Mouse (Mus musculus) CH12F3 (cell line): ENCODE data around the gene Smad3.

ENCODE experiments used
- in situ Hi-C: fragments of 300-500 bp; cut with MboI; formaldehyde crosslinking; loops from 2 replicates; pipeline ENCODE4 v1.14.3; 2020; ENCODE audit warnings: low sequenced_read_pairs

Smad3 gene

DNA sequence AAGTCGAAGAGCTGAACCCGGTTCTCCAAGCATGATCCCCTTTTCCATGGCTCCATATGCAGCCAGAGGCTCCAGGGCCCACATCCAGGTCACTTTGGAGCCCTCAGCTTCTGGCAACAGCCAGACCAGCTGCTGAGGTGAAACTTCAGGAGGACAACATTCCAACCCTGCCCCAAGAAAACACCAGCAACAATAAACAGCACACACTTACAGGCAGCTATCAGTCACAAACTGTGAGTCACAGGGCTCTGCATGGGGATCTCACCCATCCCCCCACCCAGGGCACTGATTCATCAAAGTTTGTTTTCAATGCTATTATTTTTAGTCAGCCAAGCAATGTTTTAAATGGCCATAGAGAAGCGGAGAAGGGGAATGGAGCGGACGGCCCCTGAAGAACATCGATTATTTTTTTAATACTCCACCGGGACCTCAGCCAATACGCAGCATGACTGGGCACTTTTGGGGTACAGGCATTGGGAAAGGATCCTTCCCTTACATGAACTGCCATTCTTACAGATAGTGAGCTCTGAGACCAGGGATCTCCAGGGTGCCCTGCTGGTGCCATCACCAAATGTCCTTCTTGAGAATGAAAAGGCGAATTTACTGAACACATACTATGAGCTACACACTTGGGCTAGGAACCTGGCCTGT is 10.0 kb downstream of the Smad3 start:
- in situ Hi-C loops: no loop called here

DNA sequence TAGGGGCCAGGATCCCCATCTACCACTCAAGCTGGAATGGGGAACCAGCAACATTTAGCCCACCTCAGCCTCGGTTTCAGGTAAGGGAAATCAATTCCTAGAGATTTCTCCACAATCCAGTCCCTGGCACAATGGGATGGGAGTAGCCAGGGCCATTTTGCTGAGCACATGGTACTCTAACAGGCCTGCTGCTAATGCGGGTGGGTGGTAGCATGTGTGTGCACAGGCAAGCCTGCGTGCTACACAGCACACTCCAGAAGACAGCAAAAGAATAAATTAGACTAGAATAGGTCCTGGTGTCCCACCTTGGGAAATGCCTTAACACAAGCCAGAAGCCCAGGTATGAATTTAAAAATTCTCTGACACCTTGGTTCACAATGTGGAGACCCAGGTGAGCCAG is 10.8 kb downstream of the Smad3 start:
- in situ Hi-C loops: no loop called here

DNA sequence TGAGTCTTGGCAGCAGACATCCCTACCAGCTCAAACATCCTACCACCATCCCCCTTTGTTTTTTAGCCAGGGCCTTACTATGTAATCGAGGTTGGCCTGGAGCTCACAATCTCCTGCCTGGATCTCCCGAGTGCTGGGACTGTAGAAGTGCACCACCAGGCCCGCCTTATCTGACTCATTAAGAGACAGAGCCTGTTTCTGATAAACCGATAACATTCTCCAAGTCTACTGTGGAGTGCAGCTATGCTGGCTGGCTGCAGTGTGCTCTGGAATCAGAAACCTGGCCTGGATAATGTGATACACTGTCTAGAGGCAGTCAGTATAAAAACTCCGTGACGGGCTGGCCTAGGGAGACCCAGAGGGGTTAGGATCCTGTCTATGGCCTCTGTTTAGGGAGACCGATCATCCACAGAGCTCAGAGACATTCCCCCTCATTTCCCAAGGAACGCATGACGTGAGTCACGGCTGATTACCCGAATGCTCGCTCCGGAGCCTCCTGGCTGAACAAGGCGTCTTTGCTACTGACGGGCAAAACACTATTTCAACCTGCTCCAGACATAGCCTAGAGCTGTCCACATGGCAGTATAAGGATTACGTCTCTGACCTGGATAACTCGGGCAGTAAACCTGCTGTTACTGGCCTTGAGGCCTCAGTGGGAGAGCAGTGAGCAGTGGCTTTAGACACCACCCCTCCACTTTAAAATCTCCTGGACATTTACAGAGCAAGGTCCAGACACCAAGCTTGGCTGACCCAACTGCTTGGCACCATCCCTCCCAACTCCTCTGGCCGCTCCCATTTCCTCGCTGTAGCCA is 11.8 kb downstream of the Smad3 start:
- in situ Hi-C loops: no loop called here

DNA sequence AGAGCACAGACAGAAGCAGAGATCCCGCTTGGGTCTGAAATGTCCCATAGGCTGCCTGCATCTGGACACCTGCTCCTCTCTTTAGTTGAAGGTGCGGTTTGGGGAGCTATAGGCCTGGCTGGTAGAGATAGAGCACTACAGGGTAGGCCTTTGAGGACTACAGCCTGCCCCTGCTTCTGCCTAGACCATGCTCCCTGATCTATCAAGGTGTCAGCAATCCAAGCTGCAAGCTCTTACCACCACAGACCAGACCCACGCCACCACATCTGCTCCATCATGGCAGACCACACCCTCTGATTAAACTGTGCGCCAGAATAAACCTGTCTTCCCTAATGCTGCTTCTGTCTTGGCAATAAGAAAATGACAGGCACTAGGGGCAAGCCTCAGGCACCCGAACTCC is 13.2 kb downstream of the Smad3 start:
- in situ Hi-C loops: no loop called here

DNA sequence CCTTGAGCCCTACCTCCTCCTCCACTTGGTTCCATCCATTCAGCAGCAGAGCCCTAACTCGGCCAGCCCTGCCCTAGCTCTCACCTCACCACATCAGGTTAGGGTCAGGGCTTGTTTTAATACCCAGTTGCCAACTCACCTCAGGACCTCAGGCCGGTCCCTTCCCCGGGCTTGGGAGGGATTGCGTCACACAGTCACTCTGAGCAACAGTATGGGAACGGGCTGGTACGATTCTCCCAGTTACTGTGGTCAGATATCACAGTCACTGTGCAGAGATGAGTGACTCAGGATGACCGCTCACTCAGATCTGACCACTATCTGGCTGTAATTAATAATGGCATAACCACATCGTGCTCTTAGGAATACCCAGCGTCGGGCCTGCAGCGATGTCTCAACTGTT is 14.0 kb downstream of the Smad3 start:
- in situ Hi-C loops: no loop called here

DNA sequence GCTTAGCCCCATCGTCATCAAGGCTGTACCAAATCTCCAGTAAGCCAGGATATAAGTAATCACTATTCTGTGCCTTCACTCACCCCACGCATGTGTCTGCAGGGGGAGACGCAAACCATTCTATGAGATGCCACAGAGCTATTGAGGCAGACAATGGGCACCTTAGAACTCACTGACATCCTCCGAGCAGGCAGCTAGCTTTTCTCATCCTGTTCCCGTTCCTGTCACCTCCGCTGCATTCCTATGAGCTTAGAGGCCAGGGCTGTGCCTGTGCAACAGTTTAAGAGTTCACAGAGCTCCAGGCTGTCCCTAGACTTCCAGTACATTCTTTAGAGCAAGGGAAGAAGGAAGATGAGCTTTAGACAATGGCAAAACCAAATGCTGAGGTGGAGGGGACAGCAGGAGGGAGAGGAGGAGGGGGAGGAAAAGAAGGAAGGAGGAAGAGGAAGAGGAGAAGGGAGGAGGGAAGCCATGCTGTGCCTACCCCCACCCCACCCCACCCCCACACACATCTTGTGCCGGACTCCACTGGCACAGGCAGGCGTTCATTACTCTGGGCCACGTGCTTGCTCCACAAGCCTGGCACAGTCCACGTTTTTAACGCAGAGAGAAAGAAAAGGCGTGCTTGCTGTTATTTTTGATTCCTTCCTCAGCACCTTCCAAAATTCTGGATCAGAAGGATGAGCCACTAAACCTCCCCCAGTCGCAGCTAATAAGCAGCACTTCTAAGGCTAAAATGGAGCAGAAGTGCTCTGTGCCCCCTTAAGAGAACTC is 14.7 kb downstream of the Smad3 start:
- in situ Hi-C loops: no loop called here

DNA sequence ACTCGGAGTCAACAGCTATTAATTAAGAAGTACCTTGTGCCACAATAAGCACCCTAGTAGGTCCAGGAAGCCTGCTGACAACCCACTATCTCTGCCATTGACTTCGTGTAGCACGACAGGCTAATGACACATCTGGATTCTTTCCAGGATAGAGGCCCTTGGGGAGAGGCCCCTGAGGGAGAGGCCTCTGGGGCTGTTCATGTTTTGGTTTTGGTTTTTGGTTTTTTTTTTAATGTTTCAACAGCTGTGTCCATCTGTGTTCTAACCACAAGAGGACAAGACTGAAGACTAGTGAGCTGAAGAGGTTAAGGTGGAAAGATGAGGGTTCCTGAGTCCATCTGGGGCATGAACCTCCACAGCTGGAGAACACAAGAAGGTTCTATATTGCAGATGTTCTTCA is 15.5 kb downstream of the Smad3 start:
- in situ Hi-C loops: no loop called here

DNA sequence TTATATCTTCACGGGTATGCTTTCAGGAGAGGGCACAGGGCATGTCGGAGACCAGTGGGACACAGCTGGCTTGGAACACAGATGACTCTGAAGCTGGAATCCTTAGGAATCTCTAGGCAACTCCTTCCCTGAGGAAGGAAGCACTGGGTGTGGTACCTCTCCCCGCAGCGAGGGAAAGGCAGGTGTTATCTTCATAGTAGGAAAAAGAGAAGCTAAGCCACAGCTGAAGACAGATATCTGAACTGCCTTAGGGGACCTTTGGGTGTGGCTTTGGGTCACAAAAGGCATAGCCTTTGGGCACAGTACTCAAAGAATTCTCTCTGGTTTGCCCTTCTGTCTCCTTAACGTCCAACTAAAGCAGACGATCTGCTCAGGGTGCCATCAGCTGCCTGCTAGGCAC is 16.0 kb downstream of the Smad3 start:
- in situ Hi-C loops: no loop called here

DNA sequence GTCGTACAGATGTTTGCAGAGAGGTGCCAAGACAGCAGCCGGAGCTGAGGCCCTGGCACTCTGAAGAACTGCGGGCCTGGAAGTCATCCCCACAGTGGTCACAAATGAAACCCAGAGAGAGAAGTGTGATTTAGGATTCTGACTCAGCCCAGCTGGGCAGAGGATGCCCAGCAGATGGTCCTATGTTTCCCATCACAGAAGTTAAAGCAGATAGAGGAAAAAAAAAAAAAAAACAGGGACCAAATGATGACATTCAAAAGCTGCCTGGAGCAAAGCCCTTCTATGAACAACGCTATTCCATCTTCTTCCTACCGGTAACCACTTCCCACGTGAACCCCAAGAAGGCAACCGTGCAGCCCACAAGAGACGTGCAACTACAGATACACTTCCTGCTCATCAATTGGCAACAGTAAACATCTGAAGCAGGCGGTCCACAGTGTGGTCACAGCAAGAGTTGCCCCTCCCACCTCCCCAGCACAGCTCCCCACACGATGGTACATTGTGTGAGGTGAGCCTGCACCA is 17.4 kb downstream of the Smad3 start:
- in situ Hi-C loops: no loop called here

DNA sequence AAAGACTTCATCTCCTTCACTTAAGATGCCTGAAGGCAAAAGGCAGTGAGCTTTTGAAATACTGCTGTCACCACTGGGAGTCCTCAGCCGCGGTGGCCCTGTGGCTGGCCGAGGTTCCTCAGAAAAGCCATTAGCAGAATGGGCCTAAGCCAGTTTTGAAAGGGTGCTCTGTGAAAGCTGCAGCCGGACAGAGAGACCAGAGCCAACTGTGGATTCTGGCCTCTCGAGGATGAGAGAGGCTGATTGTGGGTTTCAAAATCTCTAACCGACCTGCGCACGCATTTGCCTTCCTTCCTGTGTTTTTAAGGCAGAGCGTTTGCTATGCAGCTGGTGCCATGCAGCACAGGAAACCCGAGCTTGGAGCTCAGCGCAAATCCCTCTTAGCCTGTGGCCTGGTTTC is 19.0 kb downstream of the Smad3 start:
- in situ Hi-C loops: no loop called here

DNA sequence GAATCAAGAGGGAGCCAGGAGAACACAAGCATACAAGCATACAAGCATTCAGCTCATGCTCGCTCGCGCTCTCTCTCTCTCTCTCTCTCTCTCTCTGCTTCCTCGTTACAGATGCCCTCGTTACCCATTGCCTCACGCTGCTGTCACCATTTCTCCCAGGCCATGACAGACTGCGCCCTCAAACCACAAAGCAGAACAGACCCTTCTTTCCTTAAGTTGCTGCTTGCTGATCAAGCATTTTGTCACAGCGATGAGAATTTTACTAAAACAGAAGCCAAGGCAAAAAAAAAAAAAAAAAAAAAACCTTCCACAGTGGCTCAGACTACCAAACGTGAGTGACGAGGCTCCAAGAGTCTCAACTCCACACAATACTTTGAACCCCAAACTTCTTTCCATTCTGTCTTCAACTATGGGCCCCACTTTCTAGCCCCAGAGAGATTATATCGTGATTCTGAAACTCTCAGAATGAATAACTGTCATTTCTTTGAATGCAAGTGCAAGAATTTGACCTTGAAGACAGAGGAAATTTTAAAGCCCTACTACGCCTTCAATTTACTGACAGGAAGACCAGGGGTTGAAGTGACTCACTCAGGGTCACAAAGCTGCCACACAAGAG is 19.6 kb downstream of the Smad3 start:
- in situ Hi-C loops: no loop called here

DNA sequence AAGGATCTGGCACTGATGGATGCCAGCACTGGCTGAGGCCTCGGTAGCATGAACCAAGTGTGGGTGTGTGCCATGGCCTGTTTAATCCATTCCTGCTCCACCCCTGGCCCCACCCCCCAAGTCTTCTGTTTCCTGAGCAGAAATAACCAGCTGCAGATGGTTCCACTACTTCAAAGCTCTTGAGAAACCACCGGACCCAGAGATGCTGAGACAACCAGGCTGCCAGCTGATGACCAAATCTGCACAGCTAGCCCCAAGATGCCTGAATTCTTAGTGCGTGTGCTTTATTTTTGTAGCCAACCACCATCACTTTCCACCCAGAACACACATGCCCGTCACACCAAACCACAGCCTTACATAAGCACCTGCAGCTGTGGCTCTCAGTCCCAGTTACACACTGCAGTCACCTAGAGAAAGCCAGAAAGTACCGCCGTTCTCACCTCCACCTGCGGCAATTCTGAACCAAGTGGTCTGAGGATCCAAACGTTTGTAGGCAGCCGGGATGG is 20.3 kb downstream of the Smad3 start:
- in situ Hi-C loops: no loop called here

DNA sequence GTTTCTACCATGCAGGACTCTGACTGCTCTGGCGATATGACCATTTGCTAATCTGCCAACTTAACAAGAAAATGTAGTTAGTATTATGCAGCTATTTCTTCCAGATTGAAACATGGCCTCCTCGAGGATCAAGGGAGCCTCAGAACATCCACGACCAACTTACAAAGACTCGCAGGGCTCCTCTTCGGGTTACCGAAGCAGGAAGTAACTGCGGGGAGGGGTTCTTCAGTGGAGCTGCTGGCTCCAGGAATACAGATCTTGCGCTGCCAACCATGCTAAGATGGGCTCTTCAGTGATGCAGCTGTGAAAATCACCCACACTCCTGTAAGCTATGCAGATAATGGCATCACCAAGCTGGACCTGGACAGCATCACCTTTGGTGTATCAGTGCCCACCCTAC is 23.5 kb downstream of the Smad3 start:
- in situ Hi-C loops: no loop called here

DNA sequence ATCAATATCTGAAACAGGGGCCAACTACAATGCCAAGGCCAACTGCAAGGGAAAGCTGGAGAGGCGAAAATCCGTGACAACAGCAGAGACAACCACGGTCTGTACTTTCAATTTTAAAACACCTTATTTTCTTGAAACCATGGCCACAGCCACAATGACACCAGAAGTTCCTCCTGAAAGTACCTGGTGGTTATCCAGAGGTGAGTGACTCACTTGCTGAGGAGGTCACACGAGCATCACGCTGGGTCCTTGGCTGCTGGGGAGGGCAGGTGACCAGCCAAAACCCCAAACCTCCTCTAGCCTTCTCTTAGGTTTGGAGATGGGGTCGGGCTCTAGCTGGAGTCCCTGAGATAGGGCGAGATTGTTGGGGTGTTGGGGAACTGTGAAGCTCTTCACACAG is 25.1 kb downstream of the Smad3 start:
- in situ Hi-C loops: no loop called here

DNA sequence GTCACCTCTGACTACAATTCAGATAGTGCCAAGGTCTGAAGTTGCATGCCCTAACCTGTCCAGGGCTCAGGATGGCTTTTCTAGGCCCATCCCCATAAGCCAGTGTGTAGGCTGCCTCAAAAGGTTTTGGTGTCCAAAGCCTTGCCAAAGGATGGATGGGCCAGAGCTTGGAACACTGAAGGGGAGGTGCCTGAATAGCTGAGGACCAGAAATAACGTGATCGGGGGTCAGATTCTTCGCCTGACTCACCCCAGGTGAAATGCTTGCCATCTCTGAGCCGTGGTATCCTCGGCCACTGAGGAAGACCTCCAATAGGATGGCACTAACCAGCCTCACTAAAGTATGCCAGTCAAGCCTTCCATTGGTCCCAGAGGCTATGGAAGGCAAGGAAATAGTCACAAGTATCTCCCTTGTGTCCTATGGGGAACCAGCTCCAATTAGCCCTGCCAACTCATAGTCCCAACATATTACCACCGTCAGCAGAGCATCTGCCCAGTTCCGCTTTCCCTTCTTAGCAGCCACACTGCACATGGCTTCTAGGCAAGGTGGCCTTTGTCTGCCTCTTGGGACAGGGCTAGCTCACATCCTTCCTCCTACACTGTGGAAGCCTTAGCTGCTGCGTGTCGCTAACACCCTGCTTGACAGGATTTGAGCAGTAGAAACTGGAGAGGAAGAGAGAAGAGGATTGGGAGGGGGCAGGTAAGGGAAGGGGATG is 26.5 kb downstream of the Smad3 start:
- in situ Hi-C loops: no loop called here

DNA sequence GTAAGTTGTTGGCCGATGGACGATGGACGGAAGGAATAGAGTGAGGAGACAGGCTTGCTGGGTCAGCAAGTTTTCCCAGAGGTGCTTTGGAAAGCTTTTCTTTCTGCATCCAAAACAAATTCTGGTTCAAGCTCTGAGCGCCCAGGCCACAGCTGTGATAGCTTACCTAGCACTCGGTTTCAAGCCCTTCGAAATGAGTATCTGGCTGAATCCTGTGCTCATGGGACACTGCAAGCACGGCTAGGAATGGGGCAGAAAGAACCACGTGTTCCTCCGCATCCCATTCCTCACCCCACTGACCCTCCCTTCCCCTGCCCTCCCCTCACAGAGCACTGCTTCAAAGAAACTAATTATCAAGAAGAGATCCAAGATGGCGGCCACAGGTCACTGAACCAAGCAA is 28.8 kb downstream of the Smad3 start:
- in situ Hi-C loops: no loop called here

DNA sequence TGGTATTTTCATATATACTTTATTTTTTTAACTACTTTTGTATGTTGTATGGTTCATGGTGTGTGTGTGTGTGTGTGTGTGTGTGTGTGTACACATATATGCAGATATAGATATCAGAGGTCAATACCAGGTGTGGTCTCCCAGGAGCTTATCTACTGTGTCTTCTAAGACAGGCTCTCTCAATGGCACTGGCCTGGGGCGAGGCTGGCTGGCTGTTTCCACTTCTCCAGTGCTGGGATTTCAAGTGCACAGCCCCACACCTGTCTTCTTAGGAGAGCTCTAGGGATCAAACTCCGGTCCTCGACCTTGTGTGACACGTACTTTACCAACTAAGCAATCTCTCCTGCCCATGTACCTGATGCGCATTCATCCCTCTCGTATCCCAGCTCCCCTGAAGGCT is 30.7 kb downstream of the Smad3 start:
- in situ Hi-C loops: no loop called here

DNA sequence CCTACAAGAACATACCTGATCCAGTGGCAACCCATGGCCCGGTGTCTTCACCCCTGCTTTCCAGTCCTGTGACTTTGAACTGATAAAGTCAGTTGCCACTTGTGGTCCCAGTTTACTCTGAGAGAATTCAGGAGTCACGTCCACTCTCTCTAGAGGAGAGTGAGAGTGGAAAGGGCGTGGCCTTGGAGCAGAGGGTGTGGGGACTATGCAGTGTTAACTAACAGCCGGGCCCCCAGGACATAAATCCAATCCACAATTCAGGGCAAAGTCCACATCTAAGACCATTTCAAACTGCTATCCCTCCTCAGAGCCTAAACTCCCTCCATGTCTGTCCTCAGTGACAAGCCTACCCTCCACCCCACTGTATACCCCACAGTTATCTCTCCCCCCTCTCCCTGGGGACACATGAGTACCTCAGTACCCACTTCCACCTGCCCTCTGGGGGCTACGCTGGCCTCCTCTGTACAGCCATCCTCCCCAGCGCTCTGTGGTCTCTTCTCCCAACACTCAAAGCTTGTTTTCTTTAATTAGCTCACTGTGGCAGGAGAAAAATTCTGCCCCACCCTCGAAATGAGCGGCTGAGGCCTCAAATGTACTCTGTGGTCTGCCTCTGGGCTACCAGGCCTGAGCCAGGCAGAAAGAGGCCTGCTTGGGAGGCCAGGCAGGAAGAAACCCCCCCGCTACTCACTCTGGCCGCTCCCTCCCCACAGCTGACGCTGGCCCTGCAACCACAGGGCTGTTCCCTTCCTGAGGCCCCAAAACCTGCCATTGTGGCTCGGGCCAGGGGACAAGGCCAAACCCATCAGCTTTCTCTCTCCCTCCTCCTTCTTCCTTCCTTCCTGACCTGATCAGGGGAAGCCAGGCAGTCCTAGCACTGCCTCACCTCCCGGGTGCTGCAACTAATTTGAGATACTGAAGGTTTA is 31.4 kb downstream of the Smad3 start:
- in situ Hi-C loops: no loop called here

DNA sequence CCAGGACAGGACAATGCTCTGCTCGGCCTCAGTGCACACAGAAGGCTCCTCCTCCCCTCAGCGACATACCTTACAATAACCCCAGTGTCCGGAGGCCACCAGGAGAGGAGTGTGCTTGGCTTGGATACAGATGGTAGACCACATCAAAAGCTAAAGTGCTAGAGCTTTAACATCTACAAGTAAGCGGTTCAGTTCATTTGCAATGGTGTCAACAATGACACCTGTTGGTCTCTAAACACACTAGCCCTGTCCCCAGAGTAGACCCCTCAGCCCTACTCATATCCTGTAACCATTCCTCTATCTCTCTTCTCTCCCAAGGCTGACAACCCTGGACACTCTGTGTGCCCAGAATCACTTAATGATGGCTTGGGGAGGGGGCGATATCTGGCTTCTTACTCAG is 33.0 kb downstream of the Smad3 start:
- in situ Hi-C loops: no loop called here
